Mouse (Mus musculus): ENCODE data around the gene Card9. TPM values are rescaled to one million over a fixed set of nuclear protein-coding genes. Genes with fewer than 3 reads are reported as not detected.
A peak's percentile ranks its signal among the peaks of the same experiment; 100 is the strongest.

Card9 gene
- polyA plus RNA-seq, 1 experiment from 2014 or later, result 3.0 TPM

DNA sequence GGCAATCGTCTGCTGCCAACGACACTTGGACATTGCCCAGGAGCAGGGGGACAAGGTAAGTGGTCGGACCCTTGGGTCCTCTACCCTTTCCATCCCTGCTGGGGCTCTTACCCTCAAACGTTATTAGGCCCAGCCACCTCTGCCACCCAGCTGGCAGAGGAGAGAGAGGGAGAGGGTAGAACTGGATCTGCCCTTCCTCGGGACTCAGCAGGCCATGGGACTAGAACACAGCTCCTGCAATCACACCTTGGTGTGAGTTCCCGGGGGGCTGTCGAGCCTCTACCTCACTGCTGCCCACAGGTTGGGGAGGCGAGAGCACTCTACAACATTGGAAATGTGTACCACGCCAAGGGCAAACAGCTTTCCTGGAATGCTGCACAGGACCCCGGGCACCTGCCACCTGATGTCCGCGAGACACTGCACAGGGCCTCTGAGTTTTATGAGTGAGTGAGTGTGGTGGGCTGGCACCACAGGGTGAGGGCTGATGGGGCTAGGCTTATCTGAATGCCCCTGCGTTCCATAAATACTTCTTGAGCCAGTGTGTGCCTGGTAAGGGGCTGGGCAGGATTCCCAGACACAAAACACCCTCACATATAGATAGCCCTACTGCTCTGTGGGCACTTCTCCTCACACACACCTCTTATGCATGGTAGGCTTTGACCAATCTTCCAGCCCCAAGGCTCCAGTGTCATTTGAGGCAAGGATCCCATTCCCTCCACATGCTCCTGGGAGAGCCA, 37.0 kb downstream of the Card9 start:
- Histone ChIP-seq H3K9ac (ENCODE audit: low read depth, low read length) (no peak overlapping the region), H3K4me1 (ENCODE audit: control insufficient read depth, low read depth, low read length) (no peaks in the 10 kb centered on the region), H3K27me3 (ENCODE audit: control insufficient read depth, insufficient read depth, low read depth, low read length) (no peaks in the 10 kb centered on the region), H3K4me3 (ENCODE audit: low read depth, low read length) (no peak overlapping the region), H3K4me2 (ENCODE audit: low read depth, low read length) (no peak overlapping the region), H3K9me3 (replicated peaks; ENCODE audit: control insufficient read depth, low read length) (no peaks in the 10 kb centered on the region), H3K36me3 (ENCODE audit: control insufficient read depth, insufficient read depth) (no peaks in the 10 kb centered on the region), H3K27ac (ENCODE audit: low read length) (no peak overlapping the region)
- 69% methylated on average over 13 of the region's 13 CpGs for WGBS (ENCODE audit: insufficient replicate concordance)
- no peak for ATAC-seq (ENCODE audit: low read depth)

DNA sequence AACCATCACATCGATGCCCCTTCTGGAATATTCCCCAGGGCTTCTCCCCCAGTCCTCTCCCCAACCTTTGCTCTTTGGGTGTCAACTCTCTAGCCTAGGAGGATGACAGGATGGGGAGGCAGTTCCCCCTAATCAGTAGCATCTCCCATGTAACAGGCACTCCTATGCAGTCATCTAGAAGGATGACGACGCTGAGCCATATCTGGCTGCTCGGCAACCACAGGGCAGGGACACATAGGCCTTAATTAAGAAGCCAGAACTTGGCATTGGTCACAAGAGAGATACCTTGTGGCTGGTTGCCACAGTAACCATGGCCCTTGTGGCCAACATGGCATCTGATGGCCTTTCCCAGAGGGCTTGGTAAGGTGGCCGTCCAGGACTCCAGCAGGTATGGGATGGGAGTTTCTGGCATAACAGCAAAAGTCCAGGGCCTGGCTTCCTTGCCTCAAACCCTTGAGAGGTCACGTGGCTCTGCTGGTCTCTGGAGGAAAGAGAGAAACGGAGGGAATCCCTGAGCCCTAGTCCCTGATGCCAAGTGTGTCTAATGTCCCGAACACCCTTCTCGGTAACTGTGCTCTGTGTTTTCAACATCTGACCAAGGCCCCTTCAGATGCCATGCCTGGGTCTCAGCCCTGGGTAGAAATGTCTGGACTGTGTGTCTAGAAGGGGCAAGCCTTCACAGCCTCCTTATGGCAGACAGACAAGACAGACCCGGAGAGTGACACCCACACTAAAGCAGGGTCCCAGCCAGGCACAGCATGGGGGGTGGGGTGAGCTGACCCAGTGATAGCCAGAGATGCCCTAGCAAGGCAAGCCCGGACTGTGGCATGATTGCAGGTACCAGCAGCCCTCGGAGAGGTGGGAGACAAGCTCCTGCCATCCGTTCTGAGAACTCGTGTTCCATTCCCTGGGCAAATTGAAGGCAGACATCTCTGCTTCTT, 40.2 kb downstream of the Card9 start:
- Histone ChIP-seq H3K9me3 (replicated peaks; ENCODE audit: control insufficient read depth, low read length) (no peaks in the 10 kb centered on the region), H3K36me3 (ENCODE audit: control insufficient read depth, insufficient read depth) (no peaks in the 10 kb centered on the region), H3K9ac (ENCODE audit: low read depth, low read length) (no peak overlapping the region), H3K27ac (ENCODE audit: low read length) (no peak overlapping the region), H3K4me3 (ENCODE audit: low read depth, low read length) (no peak overlapping the region), H3K4me1 (ENCODE audit: control insufficient read depth, low read depth, low read length) (peaks cover 4% of the 10 kb centered on the region), H3K4me2 (ENCODE audit: low read depth, low read length) (no peak overlapping the region), H3K27me3 (ENCODE audit: control insufficient read depth, insufficient read depth, low read depth, low read length) (peaks cover 14% of the 10 kb centered on the region; the same call in 1 of the 2 replicates)
- no peak for ATAC-seq (ENCODE audit: low read depth)
- WGBS (ENCODE audit: insufficient replicate concordance), result 64% methylated on average over 14 of the region's 14 CpGs

- Histone ChIP-seq H3K4me2 (ENCODE audit: low read depth, low read length) (no peak overlapping the region), H3K9ac (ENCODE audit: low read depth, low read length) (no peak overlapping the region), H3K36me3 (ENCODE audit: control insufficient read depth, insufficient read depth) (no peaks in the 10 kb centered on the region), H3K27me3 (ENCODE audit: control insufficient read depth, insufficient read depth, low read depth, low read length) (peaks cover 14% of the 10 kb centered on the region; the same call in 1 of the 2 replicates), H3K27ac (ENCODE audit: low read length) (no peak overlapping the region), H3K9me3 (replicated peaks; ENCODE audit: control insufficient read depth, low read length) (no peaks in the 10 kb centered on the region), H3K4me3 (ENCODE audit: low read depth, low read length) (no peak overlapping the region), H3K4me1 (ENCODE audit: control insufficient read depth, low read depth, low read length) (peaks cover 4% of the 10 kb centered on the region)
- 69% methylated on average over 13 of the region's 13 CpGs for WGBS (ENCODE audit: insufficient replicate concordance)
- ATAC-seq (ENCODE audit: low read depth), result no peak
These were observed 41.0 kb downstream of the Card9 start for GRCm38 (mm10) chr2:26319519-26320244.

DNA sequence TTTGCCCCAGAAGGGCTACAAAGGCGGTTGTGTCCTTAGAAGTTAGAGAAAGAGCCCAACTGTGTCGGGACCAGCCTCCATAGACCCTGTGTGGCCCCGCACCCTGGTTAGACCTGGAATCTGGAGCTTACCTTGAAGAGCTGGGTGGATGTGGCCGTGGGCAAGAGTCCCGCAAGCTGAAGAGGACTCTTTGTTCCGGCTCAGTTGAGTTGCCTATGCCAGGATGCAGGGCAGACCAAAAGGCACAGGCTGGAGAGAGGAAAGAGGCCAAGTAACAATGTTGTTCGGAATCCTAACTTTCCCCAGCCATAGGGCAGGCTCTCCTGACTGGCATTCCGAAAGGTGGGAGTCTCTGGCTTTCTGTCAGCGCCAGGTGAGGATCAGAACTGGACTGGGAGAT, 41.6 kb downstream of the Card9 start:
- no peak overlapping the region for H3K4me3 ChIP-seq (ENCODE audit: low read depth, low read length)
- no peaks in the 10 kb centered on the region for H3K36me3 ChIP-seq (ENCODE audit: control insufficient read depth, insufficient read depth)
- no peak overlapping the region for H3K4me2 ChIP-seq (ENCODE audit: low read depth, low read length)
- peaks cover 4% of the 10 kb centered on the region for H3K4me1 ChIP-seq (ENCODE audit: control insufficient read depth, low read depth, low read length)
- 69% methylated on average over 9 of the region's 9 CpGs for WGBS (ENCODE audit: insufficient replicate concordance)
- no peak overlapping the region for H3K27ac ChIP-seq (ENCODE audit: low read length)
- H3K9ac ChIP-seq (ENCODE audit: low read depth, low read length), result no peak overlapping the region
- H3K9me3 ChIP-seq (replicated peaks; ENCODE audit: control insufficient read depth, low read length), result no peaks in the 10 kb centered on the region
- ATAC-seq (ENCODE audit: low read depth), result no peak
- peaks cover 14% of the 10 kb centered on the region; the same call in 1 of the 2 replicates for H3K27me3 ChIP-seq (ENCODE audit: control insufficient read depth, insufficient read depth, low read depth, low read length)

DNA sequence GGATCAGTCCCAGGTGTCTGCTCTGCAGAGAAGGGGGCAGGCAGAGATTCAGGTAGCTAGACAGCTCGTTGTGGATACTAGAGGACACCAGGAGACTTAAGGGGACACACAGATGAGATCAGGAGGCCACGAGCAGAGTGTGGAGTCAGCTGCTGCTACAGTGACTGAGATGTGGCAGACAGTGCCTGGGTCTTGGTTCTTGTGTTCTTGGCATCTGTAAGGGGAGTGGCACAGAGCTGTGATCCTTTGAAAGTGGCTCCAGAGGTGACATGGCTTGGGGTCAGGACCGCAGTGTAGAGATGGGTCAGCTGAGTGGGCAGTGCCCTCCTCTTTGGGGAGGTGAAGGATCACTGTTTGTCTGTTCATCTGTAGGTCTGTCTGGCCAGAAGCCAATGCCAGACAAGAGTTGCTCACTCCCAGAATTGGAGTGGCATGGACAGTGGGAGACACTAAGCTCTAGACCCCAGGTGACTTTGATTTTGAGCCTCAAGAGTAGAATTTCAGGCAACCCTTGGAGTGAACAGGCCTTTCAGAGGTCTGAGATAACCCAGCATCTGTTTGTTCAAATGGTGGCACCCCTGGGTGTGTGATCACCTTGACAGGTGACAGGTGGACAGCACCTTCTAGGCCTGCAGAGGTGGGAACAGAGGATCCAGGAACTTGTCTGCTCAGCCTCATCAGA, 42.6 kb downstream of the Card9 start:
- 51% methylated on average over 3 of the region's 3 CpGs for WGBS (ENCODE audit: insufficient replicate concordance)
- Histone ChIP-seq H3K4me3 (ENCODE audit: low read depth, low read length) (no peak overlapping the region), H3K36me3 (ENCODE audit: control insufficient read depth, insufficient read depth) (no peaks in the 10 kb centered on the region), H3K27me3 (ENCODE audit: control insufficient read depth, insufficient read depth, low read depth, low read length) (peaks cover 14% of the 10 kb centered on the region; the same call in 1 of the 2 replicates), H3K9me3 (replicated peaks; ENCODE audit: control insufficient read depth, low read length) (no peaks in the 10 kb centered on the region), H3K27ac (ENCODE audit: low read length) (no peak overlapping the region), H3K4me1 (ENCODE audit: control insufficient read depth, low read depth, low read length) (peaks cover 4% of the 10 kb centered on the region), H3K9ac (ENCODE audit: low read depth, low read length) (no peak overlapping the region), H3K4me2 (ENCODE audit: low read depth, low read length) (no peak overlapping the region)
- no peak for ATAC-seq (ENCODE audit: low read depth)

DNA sequence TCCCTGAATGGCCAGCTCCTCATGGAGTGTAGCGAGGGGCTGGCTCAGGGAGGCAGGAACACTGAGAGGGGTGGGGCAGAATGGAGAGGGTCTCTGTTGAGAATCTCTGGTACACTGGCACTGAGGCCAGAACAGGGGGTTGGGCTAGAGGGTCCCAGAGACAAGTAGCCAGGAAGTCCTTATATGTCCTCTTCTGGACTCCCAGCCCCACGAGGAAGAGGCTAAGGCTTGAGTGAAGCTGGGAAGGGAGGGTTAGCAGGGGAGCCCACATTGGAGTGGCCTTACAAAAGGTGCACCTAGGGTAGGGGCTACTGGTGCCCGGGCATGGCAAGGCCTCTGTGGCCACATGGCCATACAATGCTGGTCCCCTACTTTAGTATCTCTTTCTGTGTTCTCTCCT, 43.3 kb downstream of the Card9 start:
- no peak overlapping the region for H3K9ac ChIP-seq (ENCODE audit: low read depth, low read length)
- 48% methylated on average over 3 of the region's 3 CpGs for WGBS (ENCODE audit: insufficient replicate concordance)
- H3K4me3 ChIP-seq (ENCODE audit: low read depth, low read length), result no peak overlapping the region
- ATAC-seq (ENCODE audit: low read depth), result no peak
- no peak overlapping the region for H3K27ac ChIP-seq (ENCODE audit: low read length)
- no peaks in the 10 kb centered on the region for H3K36me3 ChIP-seq (ENCODE audit: control insufficient read depth, insufficient read depth)
- H3K27me3 ChIP-seq (ENCODE audit: control insufficient read depth, insufficient read depth, low read depth, low read length), result peaks cover 14% of the 10 kb centered on the region; the same call in 1 of the 2 replicates
- no peak overlapping the region for H3K4me2 ChIP-seq (ENCODE audit: low read depth, low read length)
- peaks cover 4% of the 10 kb centered on the region for H3K4me1 ChIP-seq (ENCODE audit: control insufficient read depth, low read depth, low read length)
- no peaks in the 10 kb centered on the region for H3K9me3 ChIP-seq (replicated peaks; ENCODE audit: control insufficient read depth, low read length)

- Histone ChIP-seq H3K9ac (ENCODE audit: low read depth, low read length) (no peak overlapping the region), H3K4me3 (ENCODE audit: low read depth, low read length) (no peak overlapping the region), H3K36me3 (ENCODE audit: control insufficient read depth, insufficient read depth) (no peaks in the 10 kb centered on the region), H3K27me3 (ENCODE audit: control insufficient read depth, insufficient read depth, low read depth, low read length) (peaks cover 14% of the 10 kb centered on the region; the same call in 1 of the 2 replicates), H3K4me1 (ENCODE audit: control insufficient read depth, low read depth, low read length) (peaks cover 4% of the 10 kb centered on the region), H3K27ac (ENCODE audit: low read length) (no peak overlapping the region), H3K9me3 (replicated peaks; ENCODE audit: control insufficient read depth, low read length) (no peaks in the 10 kb centered on the region), H3K4me2 (ENCODE audit: low read depth, low read length) (peak overlapping the region; percentile 82; the same call in 1 of the 2 replicates)
- 69% methylated on average over 9 of the region's 9 CpGs for WGBS (ENCODE audit: insufficient replicate concordance)
- no peak for ATAC-seq (ENCODE audit: low read depth)
These were observed 44.0 kb downstream of the Card9 start for GRCm38 (mm10) chr2:26316576-26317246.

GRCm38 (mm10) chr2:26315925-26316311, 44.8 kb downstream of the Card9 start:
- peak; percentile 45; the same call in 1 of the 2 replicates for ATAC-seq (ENCODE audit: low read depth)
- Histone ChIP-seq H3K27me3 (ENCODE audit: control insufficient read depth, insufficient read depth, low read depth, low read length) (peaks cover 14% of the 10 kb centered on the region; the same call in 1 of the 2 replicates), H3K36me3 (ENCODE audit: control insufficient read depth, insufficient read depth) (no peaks in the 10 kb centered on the region), H3K9me3 (replicated peaks; ENCODE audit: control insufficient read depth, low read length) (no peaks in the 10 kb centered on the region), H3K4me1 (ENCODE audit: control insufficient read depth, low read depth, low read length) (peaks cover 4% of the 10 kb centered on the region), H3K9ac (ENCODE audit: low read depth, low read length) (peak overlapping the region; percentile 64), H3K4me3 (ENCODE audit: low read depth, low read length) (peak overlapping the region; percentile 67), H3K27ac (ENCODE audit: low read length) (0 out of 2 replicates have a peak overlapping the region, but pooled peaks have one; percentile 33), H3K4me2 (ENCODE audit: low read depth, low read length) (peak overlapping the region; percentile 82)
- WGBS (ENCODE audit: insufficient replicate concordance), result 5% methylated on average over 11 of the region's 11 CpGs
